Mouse (Mus musculus) bone marrow, adult 2 months (tissue): ENCODE measurements around the gene Nt5c2.

ENCODE experiments used
- CTCF ChIP-seq: fragments of 200-500 bp; IDR thresholded peaks from 2 replicates; pipeline ENCODE4 v1.5.1; 2011; ENCODE audit warnings: low read length, control low read depth; ENCODE audit not compliant: control insufficient read depth, insufficient read depth
- POLR2A ChIP-seq: fragments of 200-500 bp; IDR thresholded peaks from 2 replicates; pipeline ENCODE4 v1.6.1; 2011; ENCODE audit warnings: low read depth, mild to moderate bottlenecking, control low read depth, low read length, borderline replicate concordance; ENCODE audit not compliant: control insufficient read depth

DNA sequence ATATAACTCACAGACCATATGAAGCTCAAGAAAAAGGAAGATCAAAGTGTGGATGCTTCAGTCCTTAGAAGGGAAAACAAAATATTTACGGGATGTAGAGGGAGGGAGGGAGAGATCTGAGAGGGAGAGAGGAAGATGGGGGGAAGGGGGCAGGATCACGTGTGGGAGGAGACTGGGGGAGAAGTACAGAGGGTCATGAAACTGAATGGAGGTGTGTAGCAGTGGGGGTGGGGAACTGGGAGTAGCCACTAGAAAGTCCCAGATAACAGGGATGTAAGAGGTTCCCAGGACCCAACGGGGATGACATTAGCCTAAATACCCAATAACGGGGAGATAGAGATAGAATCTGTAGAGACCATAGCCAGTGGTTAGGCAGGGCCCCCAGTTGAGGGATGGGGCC lies 179.6 kb downstream of the Nt5c2 start:
- no peak for TF ChIP-seq CTCF
- no peak for TF ChIP-seq POLR2A
